Mouse (Mus musculus) spleen, adult 2 months (tissue): ENCODE measurements around the gene Junb. TPM values are rescaled to one million over a fixed set of nuclear protein-coding genes. Genes with fewer than 3 reads are reported as not detected.

Experiments used
- DNase-seq, 2 experiments: peaks; one replicate each; pipeline versions ENCODE4 v3.0.0 to v3.0.0-alpha.2; 2012 to 2021; ENCODE audit warnings: low spot score in 2 of 2, low read depth in 1 of 2
- H3K27ac ChIP-seq: fragments of 200-500 bp; 2 replicates; pipeline ENCODE4 v1.5.1; 2012; ENCODE audit warnings: low read length, inconsistent platforms; ENCODE audit not compliant: insufficient read depth
- H3K27me3 ChIP-seq: fragments of 200-500 bp; 2 replicates; pipeline ENCODE4 v1.6.1; 2012; ENCODE audit warnings: mild to moderate bottlenecking, moderate library complexity, low read length, inconsistent platforms; ENCODE audit not compliant: control insufficient read depth, insufficient read depth
- H3K36me3 ChIP-seq: fragments of 200-500 bp; 2 replicates; pipeline ENCODE4 v1.6.1; 2012; ENCODE audit warnings: mild to moderate bottlenecking, low read length, inconsistent platforms; ENCODE audit not compliant: control insufficient read depth, insufficient read depth
- H3K4me1 ChIP-seq: fragments of 200-500 bp; 2 replicates; pipeline ENCODE4 v1.6.1; 2011; ENCODE audit warnings: inconsistent platforms; ENCODE audit not compliant: control insufficient read depth, insufficient read depth, insufficient read length
- H3K4me3 ChIP-seq: fragments of 200-500 bp; 2 replicates; pipeline ENCODE4 v1.5.1; 2011; ENCODE audit warnings: mild to moderate bottlenecking, inconsistent platforms; ENCODE audit not compliant: insufficient read depth, insufficient read length; ENCODE audit errors: extremely low read depth
- CTCF ChIP-seq: fragments of 200-500 bp; IDR thresholded peaks from 2 replicates; pipeline ENCODE4 v1.5.1; 2011; ENCODE audit warnings: mild to moderate bottlenecking, inconsistent platforms; ENCODE audit not compliant: insufficient read depth, insufficient read length, insufficient replicate concordance; ENCODE audit errors: extremely low read depth
- POLR2A ChIP-seq: fragments of 200-500 bp; IDR thresholded peaks from 2 replicates; pipeline ENCODE4 v1.6.1; 2011; ENCODE audit warnings: low read depth, low read length, inconsistent platforms
- WGBS: fragments of 180-500 bp; shearing (Covaris S2); methylation state at CpG from one replicate; pipeline ENCODE4 v1.1.7; 2018; 5-methylcytosine and 5-hydroxymethylcytosine counted together
- polyA plus RNA-seq: library from polyadenylated mRNA; depleted of rRNA; stranded (reverse); fragments of >200 nt; gene quantifications from 2 replicates; pipeline ENCODE4 v1.2.3, GENCODE M21; 2012; rRNA removed

The Junb gene
- polyA plus RNA-seq, result 89.2 and 154 TPM in 2 replicates

DNA sequence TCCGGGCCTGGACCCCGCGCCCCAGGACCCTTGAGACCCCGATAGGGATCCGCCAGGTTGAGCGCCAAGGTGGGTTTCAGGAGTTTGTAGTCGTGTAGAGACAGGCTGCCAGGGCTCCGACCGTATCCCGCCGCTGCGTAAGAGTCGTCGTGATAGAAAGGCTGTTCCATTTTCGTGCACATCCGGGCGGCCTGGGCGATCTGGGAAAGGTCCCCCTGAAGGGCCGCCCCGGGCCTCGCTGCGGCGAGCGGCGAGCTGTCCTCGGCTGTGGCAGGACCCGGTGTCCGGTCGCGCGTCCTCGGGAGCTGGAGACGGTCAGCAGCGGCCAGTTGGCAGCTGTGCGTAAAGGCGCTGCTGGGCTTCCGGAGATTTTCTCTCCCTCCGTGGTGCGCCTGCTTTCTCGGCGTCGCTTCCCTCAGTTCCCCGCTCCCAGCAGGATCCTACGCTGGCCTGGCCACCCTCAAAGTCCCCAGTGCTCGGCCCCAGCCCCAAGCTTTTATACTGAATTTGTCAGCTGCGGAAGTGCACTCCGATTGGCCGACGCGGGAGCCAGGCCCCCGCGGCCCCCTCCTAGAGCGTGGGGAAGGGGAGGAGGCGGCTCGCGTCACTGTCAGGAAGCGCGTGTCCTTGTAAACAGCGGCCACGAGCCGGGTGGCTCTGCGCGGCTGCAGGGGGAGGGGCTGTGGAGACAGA is at the start of gene Junb:
Junb (minus strand) TSS at position 471 of the 693 bp plus-strand sequence.
- peak; percentile 100 for TF ChIP-seq POLR2A
- no peak for TF ChIP-seq CTCF
- H3K27me3 ChIP-seq, result no peaks in the 10 kb centered on the region
- H3K4me3 ChIP-seq, result peak within 1 kb of the TSS; percentile 74
- peak within 1 kb of the TSS; percentile 96 for H3K27ac ChIP-seq
- under 1% methylated on average over 63 of the region's 63 CpGs for WGBS
- peaks cover 25% of the 10 kb centered on the region for H3K4me1 ChIP-seq
- no peaks in the 10 kb centered on the region for H3K36me3 ChIP-seq
- DNase-seq, result peak; percentile 95 to 96

DNA sequence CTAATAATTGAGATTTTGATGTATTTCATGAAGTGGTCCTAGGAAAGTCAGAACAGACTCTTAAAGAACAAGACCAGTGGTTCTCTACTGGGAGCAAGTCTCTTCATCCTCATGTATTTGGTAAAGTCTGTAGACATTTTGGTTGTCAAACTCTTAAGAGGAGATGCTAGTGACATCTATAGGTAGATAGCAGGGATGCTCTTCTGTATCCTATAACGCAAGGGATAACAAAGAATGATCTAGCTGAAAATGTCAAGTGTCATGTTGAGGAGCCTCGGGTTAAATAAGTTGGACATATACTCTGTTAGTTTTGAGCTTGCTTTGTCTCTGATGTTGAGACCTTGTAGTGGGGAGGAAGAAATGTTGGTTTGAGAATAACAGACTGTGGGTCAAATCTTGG is 49.4 kb upstream of the Junb start:
- Histone ChIP-seq H3K4me3 (no peak overlapping the region), H3K36me3 (peaks cover 17% of the 10 kb centered on the region)

DNA sequence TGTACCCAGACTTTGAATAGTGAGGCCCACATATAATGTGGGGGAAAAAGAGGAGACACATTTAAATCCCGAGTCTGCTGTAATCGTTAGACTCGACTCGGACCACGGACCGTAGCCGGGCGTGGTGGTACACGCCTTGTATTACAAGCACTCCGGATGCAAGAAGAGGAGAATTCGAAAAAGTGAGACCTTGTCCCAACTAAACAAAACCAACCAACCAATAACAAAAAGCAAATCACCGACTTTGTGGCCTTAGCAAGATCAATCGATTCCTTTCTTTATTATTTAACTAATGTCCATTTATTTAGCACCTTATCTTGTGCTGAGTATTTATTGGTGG is 49.0 kb upstream of the Junb start:
- Histone ChIP-seq H3K27me3 (no peaks in the 10 kb centered on the region), H3K36me3 (peaks cover 13% of the 10 kb centered on the region), H3K27ac (peak overlapping the region; percentile 50; the same call in 1 of the 2 replicates), H3K4me1 (peaks cover 12% of the 10 kb centered on the region; the same call in 1 of the 2 replicates), H3K4me3 (peak overlapping the region; percentile 95)
- WGBS, result 1% methylated on average over 13 of the region's 13 CpGs
- no peak for DNase-seq
- TF ChIP-seq CTCF, result no peak
- TF ChIP-seq POLR2A, result no peak

More for the DNA sequence above, 49.4 kb upstream of the Junb start:
- Histone ChIP-seq H3K27ac (no peak overlapping the region), H3K27me3 (no peaks in the 10 kb centered on the region), H3K4me1 (peaks cover 12% of the 10 kb centered on the region; the same call in 1 of the 2 replicates)
- TF ChIP-seq CTCF (no peak), POLR2A (no peak)
- 7% methylated on average over 2 of the region's 2 CpGs for WGBS
- no peak for DNase-seq

DNA sequence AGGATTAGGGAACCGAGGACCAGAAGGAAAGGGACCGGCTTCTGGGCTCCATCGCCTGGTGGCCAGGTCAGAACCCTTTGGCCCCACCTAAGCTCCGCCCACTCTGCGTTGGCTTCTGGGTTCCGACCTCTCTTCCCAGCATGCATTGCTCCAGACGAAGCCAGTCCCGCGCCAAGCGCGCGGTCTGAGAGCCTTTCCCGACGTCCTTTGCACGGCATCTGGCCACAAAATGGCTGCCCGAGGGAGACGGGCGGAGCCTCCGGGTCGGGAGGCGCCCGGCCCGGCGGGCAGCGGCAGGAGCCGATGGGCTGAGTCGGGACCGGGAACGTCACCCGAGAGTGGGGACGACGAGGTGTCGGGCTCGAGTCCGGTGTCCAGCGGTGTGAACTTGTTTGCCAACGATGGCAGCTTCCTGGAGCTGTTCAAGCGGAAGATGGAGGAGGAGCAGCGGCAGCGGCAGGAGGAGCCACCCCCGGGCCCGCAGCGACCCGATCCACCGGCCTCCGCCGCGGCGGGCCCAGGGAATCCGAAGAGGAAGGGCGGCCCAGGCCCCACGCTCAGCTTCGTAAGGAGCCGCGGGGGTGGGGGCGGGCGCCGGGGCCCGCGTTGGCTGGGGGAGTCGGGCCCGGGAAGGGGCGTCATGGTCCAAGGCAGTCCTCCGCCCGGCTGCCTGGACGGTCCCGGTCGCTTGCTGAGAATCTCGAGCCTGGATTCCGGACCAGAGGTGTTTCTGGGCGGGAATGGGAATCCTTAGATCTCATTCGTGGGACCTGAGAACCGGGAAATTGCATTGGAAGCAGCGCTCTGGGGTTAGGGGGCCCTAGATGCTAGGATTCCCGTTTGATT is 48.4 kb upstream of the Junb start, which contains the start of gene Trir:
Trir (plus strand) TSS at position 154 of the 846 bp plus-strand sequence.
- no peaks in the 10 kb centered on the region for H3K27me3 ChIP-seq
- H3K4me3 ChIP-seq, result peak within 1 kb of the TSS; percentile 95
- DNase-seq, result peak; percentile 91 to 97
- peaks cover 12% of the 10 kb centered on the region; the same call in 1 of the 2 replicates for H3K4me1 ChIP-seq
- peaks cover 13% of the 10 kb centered on the region for H3K36me3 ChIP-seq
- H3K27ac ChIP-seq, result peak within 1 kb of the TSS; percentile 98
- TF ChIP-seq CTCF, result no peak
- TF ChIP-seq POLR2A, result peak; percentile 95
- under 1% methylated on average over 71 of the region's 75 CpGs for WGBS

DNA sequence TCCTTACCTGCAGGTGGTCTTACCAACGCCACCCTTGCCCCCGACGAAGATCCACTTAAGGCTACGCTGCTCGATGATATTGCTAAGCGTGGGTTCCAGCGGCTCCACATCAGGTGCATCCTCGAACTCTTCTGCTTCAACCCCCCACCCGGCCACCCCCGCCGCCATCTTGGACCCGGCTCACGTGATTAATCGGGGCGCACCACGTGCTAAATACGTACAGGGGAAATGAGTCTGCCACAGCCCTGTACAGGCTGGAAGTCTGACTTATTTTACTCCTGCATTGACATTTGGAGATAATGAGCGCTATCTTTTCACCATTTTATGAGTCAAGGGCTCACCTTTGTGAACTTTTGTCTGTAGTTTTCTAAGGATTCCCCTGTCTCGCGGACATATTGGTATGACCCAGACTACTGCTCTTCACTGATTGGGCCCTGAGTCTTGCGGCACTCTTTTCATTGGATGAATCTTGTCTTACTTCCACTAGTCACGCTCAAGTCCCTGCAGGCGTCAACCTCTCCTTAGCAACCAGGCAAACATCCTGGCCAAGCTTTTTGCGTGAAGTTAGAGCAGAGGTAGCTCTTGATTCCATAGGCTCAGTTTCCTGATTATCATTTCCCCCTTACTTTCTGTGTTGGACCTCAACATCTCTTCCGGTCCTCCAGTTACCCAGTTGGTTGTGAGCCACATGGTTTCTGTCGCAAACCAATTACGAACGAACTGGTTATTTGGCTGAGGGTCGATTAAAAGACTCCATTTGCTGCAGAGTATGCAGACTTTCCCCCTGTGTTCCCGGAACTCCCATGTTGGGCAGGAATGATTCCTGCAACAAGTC is 46.8 kb upstream of the Junb start, which contains the start of gene Asna1:
Asna1 (minus strand) TSS at position 184 of the 835 bp plus-strand sequence.
- Histone ChIP-seq H3K4me1 (peaks cover 12% of the 10 kb centered on the region; the same call in 1 of the 2 replicates), H3K27ac (peak within 1 kb of the TSS; percentile 83), H3K27me3 (no peaks in the 10 kb centered on the region), H3K36me3 (peaks cover 9% of the 10 kb centered on the region), H3K4me3 (peak within 1 kb of the TSS; percentile 71)
- under 1% methylated on average over 30 of the region's 30 CpGs for WGBS
- TF ChIP-seq POLR2A, result peak; percentile 19; the same call in 1 of the 2 replicates
- TF ChIP-seq CTCF, result no peak
- peak; percentile 72 to 95 for DNase-seq

DNA sequence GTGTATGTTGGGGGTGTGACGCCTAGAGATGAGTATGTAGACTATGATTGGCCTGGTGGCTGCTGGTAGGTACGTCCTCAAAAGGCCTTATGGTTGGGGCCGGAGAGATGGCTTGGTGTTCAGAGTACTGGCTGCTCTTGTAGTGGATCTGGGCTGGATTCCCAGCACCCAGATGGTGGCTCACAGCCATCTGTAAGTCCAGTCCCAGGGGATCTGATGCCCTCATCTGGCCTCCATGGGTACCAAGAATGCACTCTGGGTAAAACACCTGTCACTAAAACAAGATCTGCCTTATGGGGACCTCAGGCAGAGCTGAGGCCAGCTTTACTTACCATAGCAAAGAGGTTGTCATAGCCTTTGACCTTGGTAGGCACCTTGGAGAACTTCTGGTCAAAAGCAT is 45.3 kb upstream of the Junb start:
- no peak overlapping the region for H3K4me3 ChIP-seq
- peaks cover 7% of the 10 kb centered on the region; the same call in 1 of the 2 replicates for H3K36me3 ChIP-seq
- H3K4me1 ChIP-seq, result peaks cover 11% of the 10 kb centered on the region; the same call in 1 of the 2 replicates
- no peak overlapping the region for H3K27ac ChIP-seq
- H3K27me3 ChIP-seq, result no peaks in the 10 kb centered on the region
- TF ChIP-seq CTCF (no peak), POLR2A (no peak)
- 94% methylated on average over 3 of the region's 3 CpGs for WGBS
- no peak for DNase-seq
